Mouse (Mus musculus): Measurements from ENCODE around the gene Slc39a13. TPM values are rescaled to one million over a fixed set of nuclear protein-coding genes. Genes with fewer than 3 reads are reported as not detected.

Gene Slc39a13
- polyA plus RNA-seq, 1 experiment from 2014 or later = 10.9 TPM

GRCm38 (mm10) chr2:91090208-91090607 lies 20.0 kb upstream of the Slc39a13 start:
- no peaks in the 10 kb centered on the region for H3K27me3 ChIP-seq
- H3K9me3 ChIP-seq (replicated peaks) = no peaks in the 10 kb centered on the region
- no peak overlapping the region for H3K9ac ChIP-seq
- H3K27ac ChIP-seq (replicated peaks) = no peak overlapping the region
- H3K4me1 ChIP-seq (replicated peaks) = peaks cover 36% of the 10 kb centered on the region
- H3K36me3 ChIP-seq (replicated peaks) = no peaks in the 10 kb centered on the region
- ATAC-seq (ENCODE audit: insufficient read depth) = no peak
- WGBS (ENCODE audit: insufficient replicate concordance) = 53% methylated on average over 6 of the region's 6 CpGs
- no peak overlapping the region for H3K4me3 ChIP-seq (replicated peaks)
- no peak overlapping the region for H3K4me2 ChIP-seq

GRCm38 (mm10) chr2:91088987-91089386 lies 18.8 kb upstream of the Slc39a13 start:
- H3K4me2 ChIP-seq = no peak overlapping the region
- no peaks in the 10 kb centered on the region for H3K9me3 ChIP-seq (replicated peaks)
- peaks cover 40% of the 10 kb centered on the region for H3K4me1 ChIP-seq (replicated peaks)
- WGBS (ENCODE audit: insufficient replicate concordance) = 31% methylated on average over 9 of the region's 9 CpGs
- ATAC-seq (ENCODE audit: insufficient read depth) = no peak
- no peak overlapping the region for H3K9ac ChIP-seq
- H3K4me3 ChIP-seq (replicated peaks) = no peak overlapping the region
- H3K27me3 ChIP-seq = no peaks in the 10 kb centered on the region
- no peaks in the 10 kb centered on the region for H3K36me3 ChIP-seq (replicated peaks)
- peak overlapping the region; percentile 69; the same call in 1 of the 2 replicates for H3K27ac ChIP-seq (replicated peaks)

GRCm38 (mm10) chr2:91087453-91087852 lies 17.2 kb upstream of the Slc39a13 start:
- Histone ChIP-seq H3K4me1 (replicated peaks) (peaks cover 48% of the 10 kb centered on the region), H3K4me2 (no peak overlapping the region), H3K4me3 (replicated peaks) (no peak overlapping the region), H3K27ac (replicated peaks) (peak overlapping the region; percentile 59; the same call in 1 of the 2 replicates), H3K27me3 (no peaks in the 10 kb centered on the region), H3K9me3 (replicated peaks) (no peaks in the 10 kb centered on the region), H3K36me3 (replicated peaks) (no peaks in the 10 kb centered on the region), H3K9ac (no peak overlapping the region)
- 60% methylated on average over 9 of the region's 9 CpGs for WGBS (ENCODE audit: insufficient replicate concordance)
- ATAC-seq (ENCODE audit: insufficient read depth) = no peak

GRCm38 (mm10) chr2:91086392-91087237 lies 16.4 kb upstream of the Slc39a13 start:
- Histone ChIP-seq H3K4me1 (replicated peaks) (peaks cover 52% of the 10 kb centered on the region), H3K9me3 (replicated peaks) (no peaks in the 10 kb centered on the region), H3K4me3 (replicated peaks) (no peak overlapping the region), H3K9ac (no peak overlapping the region), H3K4me2 (no peak overlapping the region; the same call in 1 of the 2 replicates), H3K36me3 (replicated peaks) (no peaks in the 10 kb centered on the region), H3K27me3 (no peaks in the 10 kb centered on the region), H3K27ac (replicated peaks) (peak overlapping the region; percentile 21; the same call in 1 of the 2 replicates)
- WGBS (ENCODE audit: insufficient replicate concordance) = 58% methylated on average over 9 of the region's 9 CpGs
- no peak for ATAC-seq (ENCODE audit: insufficient read depth)

- H3K9me3 ChIP-seq (replicated peaks) = no peaks in the 10 kb centered on the region
- ATAC-seq (ENCODE audit: insufficient read depth) = no peak
These were observed 15.5 kb upstream of the Slc39a13 start for GRCm38 (mm10) chr2:91085494-91086391.

GRCm38 (mm10) chr2:91084179-91084820 lies 14.1 kb upstream of the Slc39a13 start:
- ATAC-seq (ENCODE audit: insufficient read depth) = peak; percentile 17; the same call in 1 of the 2 replicates
- peak overlapping the region; percentile 67 for H3K27ac ChIP-seq (replicated peaks)
- no peaks in the 10 kb centered on the region for H3K9me3 ChIP-seq (replicated peaks)
- H3K9ac ChIP-seq = no peak overlapping the region
- peak overlapping the region; percentile 34 for H3K4me2 ChIP-seq
- H3K27me3 ChIP-seq = no peaks in the 10 kb centered on the region; the same call in 1 of the 2 replicates
- H3K36me3 ChIP-seq (replicated peaks) = no peaks in the 10 kb centered on the region
- WGBS (ENCODE audit: insufficient replicate concordance) = 56% methylated on average over 15 of the region's 15 CpGs
- H3K4me1 ChIP-seq (replicated peaks) = peaks cover 42% of the 10 kb centered on the region
- H3K4me3 ChIP-seq (replicated peaks) = 0 out of 2 replicates have a peak overlapping the region, but pooled peaks have one; percentile 14

More at GRCm38 (mm10) chr2:91085494-91086391, 15.5 kb upstream of the Slc39a13 start:
- 0 out of 2 replicates have a peak overlapping the region, but pooled peaks have one; percentile 25 for H3K27ac ChIP-seq (replicated peaks)
- H3K27me3 ChIP-seq = no peaks in the 10 kb centered on the region
- H3K4me1 ChIP-seq (replicated peaks) = peaks cover 52% of the 10 kb centered on the region
- H3K4me2 ChIP-seq = no peak overlapping the region; the same call in 1 of the 2 replicates
- H3K36me3 ChIP-seq (replicated peaks) = no peaks in the 10 kb centered on the region
- no peak overlapping the region for H3K9ac ChIP-seq
- WGBS (ENCODE audit: insufficient replicate concordance) = 72% methylated on average over 14 of the region's 14 CpGs
- no peak overlapping the region for H3K4me3 ChIP-seq (replicated peaks)

- Histone ChIP-seq H3K27ac (replicated peaks) (peak overlapping the region; percentile 67), H3K4me2 (peak overlapping the region; percentile 34), H3K9me3 (replicated peaks) (no peaks in the 10 kb centered on the region), H3K9ac (peak overlapping the region; percentile 21; the same call in 1 of the 2 replicates), H3K27me3 (peaks cover 7% of the 10 kb centered on the region; the same call in 1 of the 2 replicates), H3K36me3 (replicated peaks) (no peaks in the 10 kb centered on the region), H3K4me1 (replicated peaks) (peaks cover 43% of the 10 kb centered on the region), H3K4me3 (replicated peaks) (peak overlapping the region; percentile 14)
- no peak for ATAC-seq (ENCODE audit: insufficient read depth)
- WGBS (ENCODE audit: insufficient replicate concordance) = 21% methylated on average over 1 of the region's 1 CpGs
These were observed 13.2 kb upstream of the Slc39a13 start for GRCm38 (mm10) chr2:91083366-91083940.

GRCm38 (mm10) chr2:91082844-91083243 lies 12.6 kb upstream of the Slc39a13 start:
- H3K4me1 ChIP-seq (replicated peaks) = peaks cover 39% of the 10 kb centered on the region
- peak overlapping the region; percentile 14 for H3K4me3 ChIP-seq (replicated peaks)
- H3K36me3 ChIP-seq (replicated peaks) = no peaks in the 10 kb centered on the region
- peak overlapping the region; percentile 34 for H3K4me2 ChIP-seq
- peak overlapping the region; percentile 67 for H3K27ac ChIP-seq (replicated peaks)
- H3K9ac ChIP-seq = peak overlapping the region; percentile 21
- 16% methylated on average over 11 of the region's 11 CpGs for WGBS (ENCODE audit: insufficient replicate concordance)
- ATAC-seq (ENCODE audit: insufficient read depth) = peak; percentile 60
- peaks cover 11% of the 10 kb centered on the region; the same call in 1 of the 2 replicates for H3K27me3 ChIP-seq
- H3K9me3 ChIP-seq (replicated peaks) = no peaks in the 10 kb centered on the region

GRCm38 (mm10) chr2:91081775-91082695 lies 11.8 kb upstream of the Slc39a13 start, which contains the start of gene Spi1:
Gene Spi1, plus strand, starts transcription at chr2:91082390.
- no peaks in the 10 kb centered on the region for H3K9me3 ChIP-seq (replicated peaks)
- H3K4me2 ChIP-seq = peak within 1 kb of the TSS; percentile 34
- WGBS (ENCODE audit: insufficient replicate concordance) = 48% methylated on average over 13 of the region's 13 CpGs
- H3K27me3 ChIP-seq = peaks cover 13% of the 10 kb centered on the region; the same call in 1 of the 2 replicates
- no peaks in the 10 kb centered on the region for H3K36me3 ChIP-seq (replicated peaks)
- H3K4me3 ChIP-seq (replicated peaks) = peak within 1 kb of the TSS; percentile 14
- ATAC-seq (ENCODE audit: insufficient read depth) = no peak
- peaks cover 37% of the 10 kb centered on the region for H3K4me1 ChIP-seq (replicated peaks)
- peak within 1 kb of the TSS; percentile 21 for H3K9ac ChIP-seq
- peak within 1 kb of the TSS; percentile 67 for H3K27ac ChIP-seq (replicated peaks)

Data from liver, embryonic 15.5 days (tissue).